Mouse (Mus musculus) activated CD4-positive, CD25-positive, alpha-beta regulatory T cell, adult 4 months (primary cell): ENCODE results near the gene Gm15114. TPM values are rescaled to one million over a fixed set of nuclear protein-coding genes. Genes with fewer than 3 reads are reported as not detected.
"Not testable (repeated sequence)": the region's sequence is repeated elsewhere in the genome, so short reads cannot be mapped to it uniquely, and the experiment has no call there.

Experiments used
- ATAC-seq: one replicate; pipeline ENCODE4 v1.8.0; 2017
- polyA plus RNA-seq, 2 experiments: library from polyadenylated mRNA; unstranded; fragments of 100-300 nt; shearing (Covaris generic); gene quantifications; one replicate each; pipeline ENCODE4 v1.2.1; 2017

Gene Gm15114
- polyA plus RNA-seq, result not detected

GRCm38 (mm10) chrX:148488649-148489048 lies at the start of gene Gm15114:
TSS of gene Gm15114 (plus strand) at chrX:148488949.
- not testable (repeated sequence) for ATAC-seq

Other genes with a start within 250 kb of the Gm15114 start
- gene Gm8334, start 126.2 kb downstream of the Gm15114 start, polyA plus RNA-seq, result not detected
- gene Gm15127, start 174.6 kb downstream of the Gm15114 start, polyA plus RNA-seq, result not detected